Mouse (Mus musculus) embryo, embryonic 10 days (tissue): Measurements from ENCODE around the gene Kitl.
A peak's percentile ranks its signal among the peaks of the same experiment; 100 is the strongest.

ENCODE experiments used
- DNase-seq: peaks from one replicate; pipeline ENCODE4 v3.0.0-alpha.2; 2015; ENCODE audit warnings: low spot score

The Kitl gene

DNA sequence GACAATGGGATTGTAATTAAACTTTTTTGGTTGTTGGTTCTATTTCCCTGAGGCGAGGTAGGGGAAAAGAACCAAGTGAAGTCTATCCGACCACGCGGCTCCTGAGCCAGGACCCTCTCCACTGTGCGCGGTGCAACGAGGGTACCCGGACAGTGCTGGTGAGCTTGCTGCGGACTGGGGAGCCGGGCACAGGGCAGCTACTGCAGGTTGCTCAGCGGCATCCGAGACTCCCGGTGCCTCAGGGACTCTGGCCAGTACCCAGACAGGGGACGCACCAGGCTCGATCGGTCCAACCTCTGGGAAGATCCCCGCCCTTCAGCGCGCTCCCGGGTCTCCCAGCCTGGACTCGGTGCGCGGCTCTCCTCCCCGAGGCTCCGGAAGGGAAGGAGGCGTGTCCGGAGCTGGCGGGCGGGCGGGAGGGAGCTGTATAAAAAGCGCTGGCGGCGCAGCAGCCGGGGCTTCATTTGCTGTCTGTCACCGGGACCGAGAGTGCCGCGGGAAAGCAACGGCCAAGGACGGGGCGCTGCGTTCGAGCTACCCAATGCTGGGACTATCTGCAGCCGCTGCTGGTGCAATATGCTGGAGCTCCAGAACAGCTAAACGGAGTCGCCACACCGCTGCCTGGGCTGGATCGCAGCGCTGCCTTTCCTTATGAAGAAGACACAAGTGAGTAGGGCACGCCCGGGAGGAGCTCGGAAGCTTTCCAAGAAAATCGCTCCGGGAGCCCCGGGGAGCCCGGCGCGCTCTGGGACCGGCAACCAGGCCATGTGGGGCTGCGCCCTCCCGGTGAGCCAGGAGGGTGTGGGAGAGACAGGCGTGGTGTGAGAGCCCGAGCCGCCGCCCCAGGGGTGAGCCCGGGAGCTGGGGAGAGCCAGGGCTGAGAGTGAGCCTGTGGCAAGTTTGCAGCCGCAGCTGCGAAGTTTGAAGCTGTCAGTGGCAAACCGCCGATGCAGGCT lies at the start of gene Kitl:
TSS of gene Kitl (plus strand) at position 261 of the 956 bp plus-strand sequence.
- DNase-seq = peak; percentile 81

DNA sequence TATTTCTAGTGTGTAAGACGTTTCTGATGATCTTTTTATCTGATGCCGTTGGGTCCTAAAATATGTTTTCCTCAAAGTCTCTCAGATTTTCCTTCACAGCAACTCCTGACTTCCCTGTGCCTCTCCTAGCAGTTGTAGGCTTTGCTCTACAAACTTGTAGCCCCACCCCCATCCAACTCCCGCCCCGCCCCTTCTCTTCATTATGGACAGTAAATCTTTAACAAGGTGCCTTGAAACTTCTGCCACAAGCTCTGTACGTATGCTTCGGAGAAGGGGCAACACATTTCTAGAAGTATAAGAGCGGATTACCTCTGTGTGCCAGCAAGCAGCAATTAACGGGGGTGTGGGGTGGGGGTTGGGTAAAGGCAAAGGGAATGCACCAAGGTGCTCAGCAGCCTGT lies 42.6 kb upstream of the Kitl start:
- DNase-seq = no peak

DNA sequence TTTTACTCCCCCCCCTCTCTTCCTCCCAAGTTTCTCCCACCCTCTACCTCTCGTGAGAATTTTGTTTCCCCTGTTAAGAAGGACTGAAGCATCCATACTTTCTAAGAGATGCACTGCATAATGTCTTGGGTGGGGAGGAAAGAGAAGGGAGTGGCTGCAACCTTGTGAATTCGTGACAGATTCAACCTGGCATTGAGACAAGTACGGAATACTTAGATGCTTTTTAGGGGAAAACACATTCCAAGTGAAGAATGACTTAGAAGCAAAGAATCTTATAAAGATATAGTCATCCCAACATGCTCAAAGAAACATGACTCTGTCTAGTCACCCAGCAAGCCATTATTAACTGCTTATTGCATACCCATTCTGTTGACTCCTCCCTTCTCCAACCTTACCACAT lies 35.3 kb upstream of the Kitl start:
- DNase-seq = no peak

DNA sequence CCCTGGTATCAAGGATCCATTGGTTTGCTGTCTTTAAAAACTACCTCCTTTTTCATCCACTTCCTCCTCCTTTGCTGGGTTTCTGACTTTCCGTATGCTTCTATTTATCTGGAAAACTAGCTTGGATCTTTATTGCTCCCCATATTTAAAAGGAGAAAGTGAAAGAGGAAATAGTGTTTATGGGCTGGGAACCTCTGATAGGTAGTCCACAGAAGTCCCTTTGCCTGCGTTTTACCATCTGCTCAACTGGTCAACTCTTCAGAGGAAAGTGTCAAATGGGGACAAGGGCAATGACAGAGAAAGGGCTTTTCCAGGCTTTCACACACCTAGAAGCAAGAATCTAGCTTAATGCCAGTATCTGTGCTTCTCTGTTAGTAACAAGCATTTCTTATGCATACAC lies 34.5 kb upstream of the Kitl start:
- DNase-seq = no peak

DNA sequence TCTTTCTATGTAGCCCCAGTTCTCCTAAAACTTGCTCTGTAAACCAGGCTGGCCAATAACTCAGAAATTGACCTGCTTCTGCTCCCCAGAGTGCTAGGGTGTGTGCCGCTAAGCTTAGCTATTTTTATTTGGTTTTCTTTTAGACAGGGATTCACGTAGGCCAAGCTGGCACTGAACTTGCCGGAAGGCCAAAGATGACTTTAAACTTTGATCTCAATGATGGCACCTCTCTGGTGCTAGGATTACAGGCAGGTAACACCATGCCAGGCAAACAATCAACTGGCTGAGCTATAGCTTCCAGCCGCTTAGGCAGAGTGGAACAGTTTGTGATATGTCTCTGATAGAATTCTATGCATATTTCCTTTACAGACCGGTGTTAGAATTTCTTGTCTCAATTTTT lies 33.5 kb upstream of the Kitl start:
- no peak for DNase-seq

DNA sequence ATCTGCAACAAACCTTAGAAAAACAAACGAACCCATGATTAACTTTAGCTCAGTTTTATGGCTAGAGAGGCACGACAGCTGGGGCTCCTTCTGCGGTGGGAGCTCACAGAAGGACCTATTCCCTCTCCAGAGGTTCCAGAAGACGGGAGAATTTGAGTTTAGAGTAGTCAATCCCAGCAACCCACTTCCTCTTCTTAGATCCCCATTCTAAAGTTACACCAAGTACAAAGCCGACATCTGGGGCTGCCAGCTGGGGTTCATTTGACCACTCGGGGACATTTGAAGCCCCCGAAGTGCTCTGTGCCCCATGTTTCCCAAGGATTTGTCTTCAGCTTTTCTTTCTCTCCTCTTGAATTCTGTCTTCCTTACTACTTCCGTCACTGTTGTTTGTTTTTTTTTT lies 28.7 kb upstream of the Kitl start:
- DNase-seq = no peak

DNA sequence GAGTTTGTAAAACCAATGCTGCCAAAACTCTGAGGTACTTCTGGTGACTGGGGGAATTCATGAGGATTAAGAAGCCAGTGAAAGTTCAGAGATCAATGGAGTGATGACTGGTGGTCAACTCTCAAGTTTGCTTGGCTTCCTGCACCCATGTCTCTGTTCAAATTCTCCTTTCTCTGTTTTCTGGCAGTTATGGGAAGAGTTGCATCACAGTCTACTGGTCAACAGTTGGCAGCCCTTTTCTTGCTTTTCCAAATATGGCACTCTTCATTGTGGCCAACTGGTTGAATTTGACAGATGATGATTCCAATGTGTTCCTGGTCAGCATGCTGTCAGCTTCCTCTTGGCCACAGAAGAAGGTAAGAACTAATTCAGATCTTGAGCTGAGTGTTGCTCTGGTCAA lies 25.7 kb upstream of the Kitl start:
- no peak for DNase-seq

DNA sequence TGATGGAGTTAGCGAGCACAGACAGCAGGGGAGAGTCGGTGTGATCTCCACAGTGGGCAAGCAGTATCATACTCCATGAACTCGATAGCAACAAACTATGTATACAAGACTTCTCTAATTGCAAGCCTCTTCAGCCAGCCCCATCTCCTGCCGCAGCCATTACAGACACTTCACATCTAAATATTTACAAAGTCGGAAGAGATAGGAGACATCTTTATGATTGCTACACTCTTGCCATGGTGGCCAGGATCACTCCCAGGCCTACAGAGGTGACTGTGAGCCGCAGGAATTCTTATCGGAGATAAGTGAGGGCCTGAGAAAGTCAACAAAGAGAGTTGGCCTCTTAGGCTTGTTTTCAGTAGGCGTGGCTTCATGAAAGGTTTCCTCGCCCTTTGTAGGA lies 23.3 kb upstream of the Kitl start:
- DNase-seq = no peak

DNA sequence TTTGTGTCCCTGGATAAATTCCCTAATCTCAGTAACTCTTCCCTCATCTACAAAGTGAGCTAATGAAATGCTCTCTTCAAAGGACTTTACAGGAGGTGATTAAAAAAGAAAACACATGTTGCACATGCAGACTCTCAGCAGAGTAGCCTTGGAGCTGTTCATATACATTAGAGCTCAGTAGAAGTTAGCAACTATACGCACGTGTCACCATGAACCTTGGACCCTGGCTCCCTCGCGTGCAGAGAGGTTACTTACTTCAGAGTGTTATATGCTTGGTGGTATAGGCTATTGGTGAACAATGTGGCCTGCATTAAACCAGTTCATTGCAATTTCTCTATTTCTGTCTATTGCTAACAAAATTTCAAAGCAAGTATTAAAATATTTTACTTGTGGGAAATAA lies 14.0 kb upstream of the Kitl start:
- no peak for DNase-seq

DNA sequence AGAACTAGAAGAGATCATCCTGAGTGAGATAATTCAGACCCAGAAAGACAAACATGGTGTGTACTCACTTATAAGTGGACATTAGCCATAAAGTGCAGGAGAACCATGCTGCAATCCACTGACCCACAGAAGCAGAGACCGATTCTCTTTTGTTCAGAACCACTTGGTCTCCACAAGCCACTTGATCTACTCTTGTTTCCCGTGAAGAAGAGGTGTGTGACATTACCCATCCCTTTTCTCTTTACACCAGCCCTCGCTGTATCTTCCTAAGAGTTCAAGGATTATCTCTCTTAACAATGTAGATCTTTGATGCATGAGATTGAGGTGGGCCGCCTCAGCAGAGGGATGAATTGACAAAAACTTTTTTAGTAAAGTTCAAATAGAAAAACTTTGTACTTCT lies 11.6 kb upstream of the Kitl start:
- DNase-seq = no peak

DNA sequence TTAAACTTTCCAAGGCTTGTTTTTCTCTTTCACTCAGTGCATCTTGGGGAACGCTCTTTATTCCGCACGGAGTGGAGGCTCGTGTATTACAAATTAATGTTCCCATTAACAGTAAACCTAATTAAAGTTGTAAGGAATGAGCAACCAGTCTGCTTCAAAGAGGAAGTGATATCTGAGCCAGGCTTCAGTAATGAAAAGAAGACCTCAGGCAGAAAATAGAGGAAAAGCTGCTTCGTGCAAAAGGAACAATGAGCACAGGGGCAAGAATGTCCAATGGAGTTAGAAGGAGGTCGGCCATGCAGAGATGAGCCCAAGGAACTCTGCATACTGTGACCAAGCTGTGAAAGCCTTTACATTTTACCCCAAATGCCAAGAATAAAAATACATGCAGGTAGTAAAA lies 5.7 kb upstream of the Kitl start:
- no peak for DNase-seq

DNA sequence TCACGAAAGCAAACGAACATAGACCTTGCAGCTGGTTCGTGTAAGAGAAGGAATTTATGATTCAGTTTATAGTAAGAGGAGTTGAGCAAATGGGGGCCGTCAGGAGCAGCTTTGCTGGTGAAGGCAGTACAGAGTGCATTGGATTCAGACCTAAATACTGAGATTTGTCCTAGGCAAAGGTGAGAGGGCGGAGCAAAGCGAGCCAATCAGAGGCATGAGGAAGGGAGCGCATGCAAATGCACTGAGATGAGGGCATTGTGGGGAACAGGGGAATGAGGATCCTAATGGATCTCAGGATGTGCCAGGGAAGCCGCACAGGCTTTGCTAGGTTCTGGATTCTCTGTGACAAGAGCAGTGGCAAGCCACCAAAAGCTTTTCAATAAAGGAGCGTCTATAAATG lies 5.1 kb upstream of the Kitl start:
- DNase-seq = no peak

DNA sequence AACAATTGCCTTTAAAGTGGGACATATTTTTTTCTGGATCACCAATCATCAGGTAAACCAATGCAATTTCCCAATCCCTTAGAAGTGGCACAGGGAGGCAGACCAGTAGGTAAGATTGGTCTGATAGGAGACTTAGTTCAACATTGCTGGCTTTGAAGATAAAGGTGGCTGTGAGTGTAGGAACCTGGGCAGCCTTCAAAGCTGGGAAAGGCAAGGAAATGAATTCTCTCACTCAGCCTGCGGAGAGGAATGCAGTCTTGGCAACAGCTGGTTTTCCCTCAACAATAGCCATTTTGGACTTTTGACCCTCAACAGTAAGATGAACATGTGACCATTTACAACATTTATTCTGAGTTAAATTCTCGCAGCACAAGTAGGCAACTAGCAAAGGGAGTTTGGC lies 1.3 kb upstream of the Kitl start:
- peak; percentile 53 for DNase-seq

DNA sequence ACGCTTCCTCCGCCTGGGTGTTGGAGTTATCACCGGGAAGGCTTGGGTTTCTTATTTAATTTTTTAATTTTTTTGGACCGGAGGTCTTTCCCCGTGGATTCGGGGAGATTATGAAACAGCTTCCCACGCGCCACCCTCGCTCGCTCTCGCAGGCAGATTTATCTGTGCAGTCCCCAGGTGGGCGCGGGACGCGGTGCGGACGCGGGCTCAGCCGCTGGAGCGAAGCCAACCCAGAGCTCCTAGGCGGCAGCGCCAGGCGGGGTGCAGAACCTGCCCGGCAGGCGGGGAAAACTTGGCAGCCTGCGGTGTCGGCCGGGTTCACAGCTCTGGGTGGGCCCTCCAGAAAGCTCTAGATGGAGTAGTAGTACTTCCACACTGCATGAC lies 888 bp downstream of the Kitl start:
- DNase-seq = peak; percentile 49

DNA sequence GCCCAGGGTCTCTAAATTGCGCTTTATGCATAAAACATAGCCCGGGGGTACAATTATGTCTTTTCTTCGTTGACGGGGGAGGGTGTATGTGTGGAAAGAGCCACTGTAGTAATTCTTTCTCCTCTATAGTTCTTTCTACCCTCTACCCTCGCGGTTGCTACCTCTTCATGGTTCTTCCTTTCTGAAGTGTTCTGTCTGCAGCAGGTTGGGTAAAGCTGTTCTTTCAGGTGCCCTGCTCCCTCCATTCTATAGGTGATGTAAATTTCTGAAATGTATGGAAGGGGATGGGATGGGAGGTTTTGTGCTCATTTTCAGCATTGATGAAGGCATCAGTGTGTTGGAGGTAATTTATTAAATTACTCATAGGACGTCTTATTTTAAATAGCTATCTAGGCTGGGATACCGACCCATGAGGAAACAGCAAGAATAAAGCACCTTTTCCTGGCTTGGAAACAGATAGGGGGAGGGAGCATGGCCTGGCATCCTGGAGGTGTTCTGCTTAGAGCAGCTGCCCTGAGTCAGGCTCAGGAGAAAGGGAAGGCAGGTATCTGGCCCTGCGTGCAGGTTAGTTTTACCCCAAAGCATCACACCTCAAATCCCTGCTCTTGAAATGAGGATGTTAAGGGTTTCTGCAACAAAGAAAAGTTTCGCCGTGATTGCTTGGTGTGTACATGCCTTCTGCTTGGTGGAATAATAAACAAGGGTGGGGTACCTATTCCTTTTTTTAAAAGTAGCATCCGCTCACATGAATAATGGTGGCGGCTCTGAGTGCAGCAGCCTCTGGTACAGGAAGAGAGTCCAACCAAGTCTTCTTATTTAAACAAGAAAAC lies 1.7 kb downstream of the Kitl start:
- no peak for DNase-seq

DNA sequence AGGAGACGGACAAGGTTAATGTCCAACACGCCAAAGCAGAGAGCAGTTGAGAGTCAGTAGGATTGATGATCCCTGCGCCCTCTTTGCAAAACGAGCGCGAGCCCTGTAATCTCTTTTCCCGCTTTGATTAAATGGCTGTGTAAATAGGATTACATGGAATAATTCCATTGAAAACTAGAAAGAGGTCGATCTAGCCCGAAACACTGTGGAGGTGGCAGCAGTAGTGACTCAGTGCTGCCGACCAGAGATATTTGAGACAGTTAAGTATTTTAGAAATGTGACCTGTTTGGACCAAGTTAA lies 2.3 kb downstream of the Kitl start:
- peak; percentile 57 for DNase-seq

DNA sequence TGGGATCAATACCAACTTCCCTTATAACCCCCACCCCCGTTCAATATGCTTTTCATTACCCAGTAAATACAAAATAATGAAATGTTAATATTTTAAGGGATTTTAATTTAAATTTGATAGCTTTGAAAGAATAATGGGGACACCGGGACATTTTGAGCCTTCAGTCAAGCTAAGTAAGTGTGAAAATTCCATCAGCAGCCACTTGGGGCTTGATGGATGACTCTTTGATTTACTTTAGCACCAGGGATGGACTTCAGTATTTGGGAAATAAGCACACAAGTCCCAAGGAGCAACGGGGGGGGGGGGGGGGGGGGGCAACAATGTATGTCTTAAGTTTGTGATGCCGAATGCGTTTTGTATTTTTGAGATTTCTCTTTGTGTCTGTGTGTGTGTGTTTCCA lies 3.1 kb downstream of the Kitl start:
- DNase-seq = no peak

DNA sequence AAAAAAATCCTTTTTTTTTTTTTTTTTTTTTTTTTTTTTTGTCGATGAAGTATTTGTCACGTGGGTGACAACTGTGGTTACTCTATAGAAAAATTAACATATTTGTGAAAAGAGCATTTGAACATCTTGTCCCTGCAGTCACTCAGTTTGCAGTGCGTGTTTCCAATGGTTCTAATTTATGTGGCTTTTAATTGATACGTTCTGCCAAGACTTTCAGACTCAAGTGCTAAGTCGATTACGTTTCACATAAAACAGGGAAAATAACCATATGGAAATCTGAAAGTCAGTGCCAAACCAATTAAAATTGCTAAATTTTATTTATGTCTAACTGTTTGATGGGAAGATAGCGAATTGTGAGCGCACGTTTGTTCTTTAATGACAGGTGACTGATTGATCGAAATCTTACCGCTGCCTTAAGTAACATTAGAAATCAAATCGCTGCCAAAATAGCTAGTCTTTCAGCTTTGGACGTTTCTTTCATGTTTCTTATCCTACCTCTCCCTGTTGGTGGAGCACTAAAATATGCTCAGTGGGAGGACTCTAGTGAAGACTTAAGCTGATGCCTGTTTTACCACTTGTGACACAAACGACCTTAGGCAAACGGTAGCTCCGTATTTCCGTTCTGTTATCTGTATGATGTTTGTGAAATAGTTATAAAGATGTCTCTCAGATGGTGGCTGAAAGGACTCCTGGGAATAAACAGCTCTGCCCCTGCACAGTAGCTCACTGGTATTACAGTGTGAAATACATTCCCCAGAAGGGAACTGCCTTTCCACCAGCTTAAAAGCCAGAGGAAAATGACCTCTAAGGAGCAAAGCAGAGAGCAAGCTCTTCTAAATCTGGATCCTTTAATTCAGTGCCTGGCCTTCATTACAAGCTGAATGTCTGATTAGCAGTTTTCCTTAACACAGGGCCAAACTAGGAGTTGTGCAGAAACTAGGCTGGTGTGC lies 4.1 kb downstream of the Kitl start:
- DNase-seq = no peak

DNA sequence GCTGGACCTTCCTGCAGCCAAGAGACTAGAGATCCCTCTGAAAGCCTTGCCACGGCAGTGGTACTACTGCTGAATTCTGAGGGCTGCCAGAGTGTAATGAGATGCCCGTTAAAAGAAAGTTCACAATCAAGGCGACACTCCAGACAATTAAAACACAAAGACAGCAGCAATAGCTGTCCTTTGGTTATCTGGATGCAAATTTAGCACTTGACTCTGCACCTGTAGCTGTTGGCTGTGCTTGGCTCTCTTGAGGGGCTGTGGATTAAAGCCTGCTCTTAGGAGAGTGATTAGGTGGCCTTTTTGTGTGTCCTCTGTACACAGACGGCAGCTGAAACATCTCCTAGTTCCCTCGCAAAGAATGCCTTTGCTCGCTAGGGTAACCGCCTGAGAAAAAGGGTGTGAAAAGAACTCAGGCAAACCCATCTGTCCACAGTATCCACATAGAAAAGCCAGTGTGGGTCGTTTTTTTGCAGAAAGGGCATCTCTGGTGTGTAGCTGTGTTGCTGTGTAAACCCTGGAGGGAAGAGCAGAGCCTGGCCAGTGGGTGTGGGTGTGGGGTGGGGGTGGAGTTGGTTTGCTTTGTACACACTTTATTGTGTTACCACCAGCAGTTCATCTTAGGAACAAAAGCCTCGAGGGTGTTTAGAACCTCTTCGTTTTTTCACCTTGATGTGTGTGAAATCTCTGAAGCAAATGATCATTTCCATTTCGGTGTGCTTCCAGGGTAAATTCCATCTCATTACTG lies 6.8 kb downstream of the Kitl start:
- no peak for DNase-seq

DNA sequence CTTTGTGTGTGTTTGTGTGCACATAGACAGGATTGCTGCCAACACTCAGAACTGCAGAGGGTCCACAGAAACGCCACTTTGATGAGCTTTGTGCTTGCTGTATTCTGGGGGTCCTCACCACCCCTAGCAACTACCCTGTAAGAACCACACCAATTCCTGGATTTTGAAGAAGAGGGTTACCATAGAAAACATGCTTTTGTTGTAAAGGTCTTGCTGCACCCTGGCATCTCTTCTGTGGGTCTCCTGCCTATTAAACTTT lies 7.3 kb downstream of the Kitl start:
- DNase-seq = no peak

DNA sequence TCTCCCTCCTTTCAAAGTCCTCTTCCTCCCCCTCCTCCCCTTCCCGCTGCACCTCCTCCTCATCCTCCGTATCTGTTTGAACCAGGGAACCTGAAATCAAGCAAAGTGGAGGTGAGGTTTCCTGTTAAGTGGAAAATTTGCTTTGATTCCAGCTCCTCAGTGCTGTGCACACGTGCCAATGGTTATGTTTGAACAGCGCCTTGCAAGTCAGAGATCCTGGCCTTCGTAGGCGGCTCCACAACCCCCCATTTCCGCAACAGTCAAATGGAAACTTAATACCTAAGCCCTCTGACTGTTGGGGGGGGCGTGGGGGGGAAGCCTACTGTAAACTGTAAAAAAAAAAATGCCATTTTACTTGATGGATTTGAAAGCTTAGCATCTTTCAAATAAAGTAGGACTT lies 10.2 kb downstream of the Kitl start:
- DNase-seq = no peak

DNA sequence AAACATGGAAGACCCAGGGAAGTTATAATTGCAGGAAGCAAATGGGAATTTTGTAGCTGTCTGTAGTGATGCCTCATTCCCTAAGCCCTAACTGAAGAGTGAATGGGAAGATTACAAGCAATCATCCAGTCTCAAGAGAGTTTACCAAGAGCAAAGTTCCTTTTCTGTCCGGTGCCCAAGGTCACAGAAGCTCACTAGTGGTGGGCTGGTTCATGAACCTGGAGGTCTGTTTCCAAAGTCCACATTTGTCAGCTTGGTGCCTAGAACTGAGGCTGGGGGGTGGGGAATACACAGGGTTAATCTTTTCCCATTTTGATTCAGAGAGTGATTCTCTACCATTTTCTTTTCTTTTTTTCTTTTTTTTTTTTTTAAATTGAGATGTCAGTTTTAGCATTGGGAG lies 11.3 kb downstream of the Kitl start:
- DNase-seq = no peak
